Mouse (Mus musculus): ENCODE measurements around the gene Pex26.

The Pex26 gene

GRCm38 (mm10) chr6:121206481-121206880 lies 23.0 kb downstream of the Pex26 start:
- in situ Hi-C loops (cut with MboI, MseI), result no loop called here

- in situ Hi-C loops (cut with MboI, MseI), result no loop called here
Observed at GRCm38 (mm10) chr6:121209584-121209983, 26.1 kb downstream of the Pex26 start.

- in situ Hi-C loops (cut with MboI, MseI), result no loop called here
Observed at GRCm38 (mm10) chr6:121210149-121210925, 26.9 kb downstream of the Pex26 start, which contains the start of gene Tuba8. Gene Tuba8, plus strand, starts transcription at chr6:121210696.

GRCm38 (mm10) chr6:121210926-121211289 lies 27.4 kb downstream of the Pex26 start:
- in situ Hi-C loops (cut with MboI, MseI), result no loop called here

GRCm38 (mm10) chr6:121211743-121212142 lies 28.3 kb downstream of the Pex26 start:
- in situ Hi-C loops (cut with MboI, MseI), result no loop called here

GRCm38 (mm10) chr6:121212988-121213387 lies 29.5 kb downstream of the Pex26 start:
- in situ Hi-C loops (cut with MboI, MseI), result no loop called here

- in situ Hi-C loops (cut with MboI, MseI), result no loop called here
Observed at GRCm38 (mm10) chr6:121214221-121214620, 30.8 kb downstream of the Pex26 start.

GRCm38 (mm10) chr6:121214667-121215330 lies 31.3 kb downstream of the Pex26 start:
- in situ Hi-C loops (cut with MboI, MseI), result no loop called here

GRCm38 (mm10) chr6:121215336-121215735 lies 31.9 kb downstream of the Pex26 start:
- in situ Hi-C loops (cut with MboI, MseI), result no loop called here

- in situ Hi-C loops (cut with MboI, MseI), result no loop called here
Observed at GRCm38 (mm10) chr6:121215896-121216295, 32.4 kb downstream of the Pex26 start.

- in situ Hi-C loops (cut with MboI, MseI), result no loop called here
Observed at GRCm38 (mm10) chr6:121216589-121217255, 33.3 kb downstream of the Pex26 start.

GRCm38 (mm10) chr6:121218002-121218401 lies 34.5 kb downstream of the Pex26 start:
- in situ Hi-C loops (cut with MboI, MseI), result no loop called here

GRCm38 (mm10) chr6:121219406-121219805 lies 35.9 kb downstream of the Pex26 start:
- in situ Hi-C loops (cut with MboI, MseI), result no loop called here

- in situ Hi-C loops (cut with MboI, MseI), result no loop called here
Observed at GRCm38 (mm10) chr6:121220181-121220580, 36.7 kb downstream of the Pex26 start.

- in situ Hi-C loops (cut with MboI, MseI), result no loop called here
Observed at GRCm38 (mm10) chr6:121221876-121222597, 38.6 kb downstream of the Pex26 start.

GRCm38 (mm10) chr6:121223001-121223400 lies 39.5 kb downstream of the Pex26 start:
- in situ Hi-C loops (cut with MboI, MseI), result no loop called here

- in situ Hi-C loops (cut with MboI, MseI), result no loop called here
Observed at GRCm38 (mm10) chr6:121224067-121224466, 40.6 kb downstream of the Pex26 start.

- in situ Hi-C loops (cut with MboI, MseI), result loop anchor here (25.0 kb wide), 1 partner anchor 1587 kb away; the partner anchor contains the start of genes Foxj2 and Slc2a3
Observed at GRCm38 (mm10) chr6:121224993-121225392, 41.5 kb downstream of the Pex26 start.

GRCm38 (mm10) chr6:121226043-121226442 lies 42.6 kb downstream of the Pex26 start:
- in situ Hi-C loops (cut with MboI, MseI), result loop anchor here (25.0 kb wide), 1 partner anchor 1586 kb away; the partner anchor contains the start of genes Foxj2 and Slc2a3

GRCm38 (mm10) chr6:121226744-121227143 lies 43.3 kb downstream of the Pex26 start:
- in situ Hi-C loops (cut with MboI, MseI), result loop anchor here (25.0 kb wide), 1 partner anchor 1586 kb away; the partner anchor contains the start of genes Foxj2 and Slc2a3

GRCm38 (mm10) chr6:121228421-121228820 lies 45.0 kb downstream of the Pex26 start:
- in situ Hi-C loops (cut with MboI, MseI), result loop anchor here (25.0 kb wide), 1 partner anchor 1584 kb away; the partner anchor contains the start of genes Foxj2 and Slc2a3
